9 mouse cellular contexts compared by ENCODE assay signal in genomic region chr5:103161196-103161540, GRCm38 (mm10). TPM values are rescaled to one million over a fixed set of nuclear protein-coding genes. Genes with fewer than 3 reads are reported as not detected.
A peak's percentile ranks its signal among the peaks of the same experiment; 100 is the strongest.
DNase-seq lines count a peak whose midpoint lies in the region; ATAC-seq lines count a peak whose summit lies in the region.
"Had no signal": no experiment of that assay in that cellular context is flagged by ENCODE, and none has a peak within 500 bp of the region (broad histone marks: within the 10 kb centered on the region; RNA-seq: fewer than 3 reads in every experiment).

No protein-coding gene starts in this region.

- H3K27me3 ChIP-seq in embryonic facial prominence, embryonic 14.5 days (replicated peaks; ENCODE audit: control insufficient read depth, insufficient read depth, low read length) = no peaks in the 10 kb centered on the region
- H3K27me3 ChIP-seq in neural tube, embryonic 11.5 days (ENCODE audit: control insufficient read depth, insufficient read depth, low read length) = no peaks in the 10 kb centered on the region
- no peaks in the 10 kb centered on the region for H3K27me3 ChIP-seq in intestine, embryonic 16.5 days (replicated peaks; ENCODE audit: control insufficient read depth, insufficient read depth, low read length)
- no peaks in the 10 kb centered on the region for H3K27me3 ChIP-seq in kidney, embryonic 14.5 days (ENCODE audit: control insufficient read depth, insufficient read depth, low read length)
- H3K27me3 ChIP-seq: liver, embryonic 13.5 days had no signal

- H3K4me2 ChIP-seq in embryonic facial prominence, embryonic 14.5 days (ENCODE audit: low read depth, low read length) = no peak overlapping the region
- H3K4me2 ChIP-seq in neural tube, embryonic 11.5 days (ENCODE audit: low read depth) = no peak overlapping the region
- no peak overlapping the region for H3K4me2 ChIP-seq in intestine, embryonic 16.5 days (ENCODE audit: low read depth, low read length)
- no peak overlapping the region for H3K4me2 ChIP-seq in kidney, embryonic 14.5 days (replicated peaks; ENCODE audit: low read depth, low read length)
- H3K4me2 ChIP-seq: liver, embryonic 13.5 days had no signal

- no peak overlapping the region for H3K9ac ChIP-seq in embryonic facial prominence, embryonic 14.5 days (ENCODE audit: low read depth, low read length)
- H3K9ac ChIP-seq in neural tube, embryonic 11.5 days (ENCODE audit: low read length) = no peak overlapping the region
- H3K9ac ChIP-seq in intestine, embryonic 16.5 days (ENCODE audit: low read depth, low read length) = no peak overlapping the region
- no peak overlapping the region for H3K9ac ChIP-seq in kidney, embryonic 14.5 days (ENCODE audit: low read depth, low read length)
- H3K9ac ChIP-seq: liver, embryonic 13.5 days had no signal

- H3K9me3 ChIP-seq in embryonic facial prominence, embryonic 14.5 days (ENCODE audit: control insufficient read depth, low read length) = no peaks in the 10 kb centered on the region
- H3K9me3 ChIP-seq in neural tube, embryonic 11.5 days (ENCODE audit: control insufficient read depth, low read length) = no peaks in the 10 kb centered on the region
- H3K9me3 ChIP-seq in intestine, embryonic 16.5 days (ENCODE audit: control insufficient read depth, low read length) = no peaks in the 10 kb centered on the region
- no peaks in the 10 kb centered on the region for H3K9me3 ChIP-seq in kidney, embryonic 14.5 days (ENCODE audit: control insufficient read depth, low read length)
- H3K9me3 ChIP-seq: liver, embryonic 13.5 days had no signal

- H3K27ac ChIP-seq in embryonic facial prominence, embryonic 14.5 days (replicated peaks; ENCODE audit: low read depth, low read length) = no peak overlapping the region
- H3K27ac ChIP-seq in neural tube, embryonic 11.5 days (ENCODE audit: low read depth, low read length) = peak overlapping the region; percentile 75
- no peak overlapping the region for H3K27ac ChIP-seq in intestine, embryonic 16.5 days (ENCODE audit: low read length)
- no peak overlapping the region for H3K27ac ChIP-seq in kidney, embryonic 14.5 days (ENCODE audit: low read depth, low read length)
- H3K27ac ChIP-seq: liver, embryonic 13.5 days had no signal

- intact Hi-C loops in left cerebral cortex, postnatal 36 days (cut with DNase I) = no loop called here

- no peaks in the 10 kb centered on the region for H3K4me1 ChIP-seq in embryonic facial prominence, embryonic 14.5 days (ENCODE audit: control insufficient read depth, insufficient read depth, low read length)
- peaks cover 11% of the 10 kb centered on the region for H3K4me1 ChIP-seq in neural tube, embryonic 11.5 days (ENCODE audit: control insufficient read depth, insufficient read depth, low read length)
- no peaks in the 10 kb centered on the region for H3K4me1 ChIP-seq in intestine, embryonic 16.5 days (ENCODE audit: control insufficient read depth, insufficient read depth, low read length)
- no peaks in the 10 kb centered on the region for H3K4me1 ChIP-seq in kidney, embryonic 14.5 days (ENCODE audit: control insufficient read depth, insufficient read depth, low read length)
- H3K4me1 ChIP-seq: liver, embryonic 13.5 days had no signal

- peak; percentile 63 for DNase-seq in left cerebral cortex, adult 11 months (ENCODE audit: low spot score)
- no peak for DNase-seq in left cerebral cortex, postnatal 36 days (ENCODE audit: low spot score in 2 of 2)
- peak; percentile 84 for DNase-seq in embryonic facial prominence, embryonic 14.5 days (ENCODE audit: low spot score)
- peak; percentile 90 for DNase-seq in layer of hippocampus, adult 9-11 months
- DNase-seq in neural tube, embryonic 11.5 days (ENCODE audit: low spot score) = peak; percentile 53
- DNase-seq in urinary bladder, postnatal 10 days (ENCODE audit: low spot score) = no peak
- DNase-seq: liver, embryonic 13.5 days had no signal

- H3K4me3 ChIP-seq in embryonic facial prominence, embryonic 14.5 days (ENCODE audit: low read depth, low read length) = no peak overlapping the region
- no peak overlapping the region for H3K4me3 ChIP-seq in neural tube, embryonic 11.5 days (ENCODE audit: low read depth, low read length)
- no peak overlapping the region for H3K4me3 ChIP-seq in intestine, embryonic 16.5 days (ENCODE audit: low read length)
- no peak overlapping the region for H3K4me3 ChIP-seq in kidney, embryonic 14.5 days (ENCODE audit: low read length)
- H3K4me3 ChIP-seq: liver, embryonic 13.5 days had no signal

- 43% methylated on average over 1 of the region's 1 CpGs for WGBS in embryonic facial prominence, embryonic 14.5 days
- WGBS in neural tube, embryonic 11.5 days = 34% methylated on average over 1 of the region's 1 CpGs
- 25% methylated on average over 1 of the region's 1 CpGs for WGBS in intestine, embryonic 16.5 days
- WGBS in kidney, embryonic 14.5 days = 53% methylated on average over 1 of the region's 1 CpGs

- ATAC-seq in embryonic facial prominence, embryonic 14.5 days (ENCODE audit: low read depth) = peak; percentile 76; the same call in 1 of the 2 replicates
- peak; percentile 88 for ATAC-seq in neural tube, embryonic 11.5 days (ENCODE audit: insufficient read depth, low FRiP score, low TSS enrichment)
- no peak for ATAC-seq in intestine, embryonic 16.5 days
- ATAC-seq in kidney, embryonic 14.5 days (ENCODE audit: low FRiP score, low TSS enrichment) = no peak

- no peaks in the 10 kb centered on the region for H3K36me3 ChIP-seq in embryonic facial prominence, embryonic 14.5 days (ENCODE audit: control insufficient read depth, insufficient read depth, low read length)
- H3K36me3 ChIP-seq in neural tube, embryonic 11.5 days (ENCODE audit: control insufficient read depth, insufficient read depth, low read length) = no peaks in the 10 kb centered on the region
- H3K36me3 ChIP-seq in intestine, embryonic 16.5 days (ENCODE audit: control insufficient read depth, insufficient read depth, low read length) = no peaks in the 10 kb centered on the region
- H3K36me3 ChIP-seq in kidney, embryonic 14.5 days (ENCODE audit: control insufficient read depth, insufficient read depth, low read length) = no peaks in the 10 kb centered on the region
- H3K36me3 ChIP-seq: liver, embryonic 13.5 days had no signal

RNA-seq across cellular contexts. Expression of gene Mapk10, which starts 50.0 kb away (rescaled TPM):
- 100 to 1,000 TPM; 443 to 506 TPM for total RNA-seq in left cerebral cortex, postnatal 36 days (2021)
- 4.9 and 5.3 TPM in 2 replicates for polyA plus RNA-seq in embryonic facial prominence, embryonic 14.5 days (2014; fragmentation: Nextera tagmentation; extraction: Ambion mirVana)
- polyA plus RNA-seq in neural tube, embryonic 11.5 days (2014; fragmentation: Nextera tagmentation; extraction: Ambion mirVana) = 35.3 and 46.3 TPM in 2 replicates
- polyA plus RNA-seq in intestine, embryonic 16.5 days (2015; fragmentation: Nextera tagmentation; extraction: Ambion mirVana) = 5.3 and 5.4 TPM in 2 replicates
- 0.36 and 0.38 TPM in 2 replicates for polyA plus RNA-seq in kidney, embryonic 14.5 days (2014; fragmentation: Nextera tagmentation; extraction: Ambion mirVana)

Comparison
In these comparisons a context has a peak if more than half of its experiments do, and no peak if none do; other contexts are left out.
1. DNase-seq: peak in left cerebral cortex, adult 11 months (single experiment), embryonic facial prominence, embryonic 14.5 days (single experiment), layer of hippocampus, adult 9-11 months (single experiment) and neural tube, embryonic 11.5 days (single experiment); none in left cerebral cortex, postnatal 36 days (0 of 2) and urinary bladder, postnatal 10 days (single experiment).
2. ATAC-seq: peak in embryonic facial prominence, embryonic 14.5 days (single experiment) and neural tube, embryonic 11.5 days (single experiment); none in intestine, embryonic 16.5 days (single experiment) and kidney, embryonic 14.5 days (single experiment).